Mouse (Mus musculus): Measurements from ENCODE around the gene Il1r1. TPM values are rescaled to one million over a fixed set of nuclear protein-coding genes. Genes with fewer than 3 reads are reported as not detected.

Il1r1 gene
- polyA plus RNA-seq, 1 experiment from 2014 or later, result 0.51 TPM

- Histone ChIP-seq H3K9me3 (ENCODE audit: control insufficient read depth, low read length) (no peaks in the 10 kb centered on the region), H3K4me2 (ENCODE audit: low read depth, low read length) (no peak overlapping the region), H3K36me3 (ENCODE audit: control insufficient read depth, insufficient read depth, low read length) (no peaks in the 10 kb centered on the region), H3K4me3 (ENCODE audit: low read depth, low read length) (no peak overlapping the region), H3K9ac (replicated peaks; ENCODE audit: low read depth, low read length) (no peak overlapping the region), H3K4me1 (ENCODE audit: control insufficient read depth, insufficient read depth, low read length) (no peaks in the 10 kb centered on the region), H3K27me3 (ENCODE audit: control insufficient read depth, insufficient read depth, low read length) (no peaks in the 10 kb centered on the region), H3K27ac (ENCODE audit: low read depth, low read length) (no peak overlapping the region)
- ATAC-seq (ENCODE audit: low read depth), result no peak
- 88% methylated on average over 10 of the region's 10 CpGs for WGBS
Observed at GRCm38 (mm10) chr1:40355904-40356521, 131.1 kb downstream of the Il1r1 start.

GRCm38 (mm10) chr1:40357921-40358320, 133.0 kb downstream of the Il1r1 start:
- H3K27ac ChIP-seq (ENCODE audit: low read depth, low read length), result no peak overlapping the region
- 41% methylated on average over 2 of the region's 2 CpGs for whole genome bisulfite sequencing
- H3K36me3 ChIP-seq (ENCODE audit: control insufficient read depth, insufficient read depth, low read length), result no peaks in the 10 kb centered on the region
- H3K4me1 ChIP-seq (ENCODE audit: control insufficient read depth, insufficient read depth, low read length), result no peaks in the 10 kb centered on the region
- no peaks in the 10 kb centered on the region for H3K27me3 ChIP-seq (ENCODE audit: control insufficient read depth, insufficient read depth, low read length)
- ATAC-seq (ENCODE audit: low read depth), result no peak
- H3K4me2 ChIP-seq (ENCODE audit: low read depth, low read length), result no peak overlapping the region
- H3K9me3 ChIP-seq (ENCODE audit: control insufficient read depth, low read length), result no peaks in the 10 kb centered on the region
- no peak overlapping the region for H3K9ac ChIP-seq (replicated peaks; ENCODE audit: low read depth, low read length)
- no peak overlapping the region for H3K4me3 ChIP-seq (ENCODE audit: low read depth, low read length)

GRCm38 (mm10) chr1:40358351-40358750, 133.5 kb downstream of the Il1r1 start:
- ATAC-seq (ENCODE audit: low read depth), result no peak
- H3K4me3 ChIP-seq (ENCODE audit: low read depth, low read length), result no peak overlapping the region
- no peaks in the 10 kb centered on the region for H3K27me3 ChIP-seq (ENCODE audit: control insufficient read depth, insufficient read depth, low read length)
- H3K36me3 ChIP-seq (ENCODE audit: control insufficient read depth, insufficient read depth, low read length), result no peaks in the 10 kb centered on the region
- H3K4me1 ChIP-seq (ENCODE audit: control insufficient read depth, insufficient read depth, low read length), result no peaks in the 10 kb centered on the region
- H3K9ac ChIP-seq (replicated peaks; ENCODE audit: low read depth, low read length), result no peak overlapping the region
- no peak overlapping the region for H3K27ac ChIP-seq (ENCODE audit: low read depth, low read length)
- H3K9me3 ChIP-seq (ENCODE audit: control insufficient read depth, low read length), result no peaks in the 10 kb centered on the region
- H3K4me2 ChIP-seq (ENCODE audit: low read depth, low read length), result no peak overlapping the region
- 83% methylated on average over 2 of the region's 2 CpGs for WGBS

- no peaks in the 10 kb centered on the region for H3K36me3 ChIP-seq (ENCODE audit: control insufficient read depth, insufficient read depth, low read length)
- no peaks in the 10 kb centered on the region for H3K4me1 ChIP-seq (ENCODE audit: control insufficient read depth, insufficient read depth, low read length)
- H3K27me3 ChIP-seq (ENCODE audit: control insufficient read depth, insufficient read depth, low read length), result no peaks in the 10 kb centered on the region
- ATAC-seq (ENCODE audit: low read depth), result no peak
- H3K4me2 ChIP-seq (ENCODE audit: low read depth, low read length), result no peak overlapping the region
- no peak overlapping the region for H3K27ac ChIP-seq (ENCODE audit: low read depth, low read length)
- no peaks in the 10 kb centered on the region for H3K9me3 ChIP-seq (ENCODE audit: control insufficient read depth, low read length)
- no peak overlapping the region for H3K9ac ChIP-seq (replicated peaks; ENCODE audit: low read depth, low read length)
- no peak overlapping the region for H3K4me3 ChIP-seq (ENCODE audit: low read depth, low read length)
- WGBS, result 89% methylated on average over 4 of the region's 4 CpGs
Observed at GRCm38 (mm10) chr1:40358771-40359181, 133.9 kb downstream of the Il1r1 start.

GRCm38 (mm10) chr1:40359731-40360130, 134.9 kb downstream of the Il1r1 start:
- H3K36me3 ChIP-seq (ENCODE audit: control insufficient read depth, insufficient read depth, low read length), result no peaks in the 10 kb centered on the region
- WGBS, result 63% methylated on average over 2 of the region's 2 CpGs
- H3K27ac ChIP-seq (ENCODE audit: low read depth, low read length), result no peak overlapping the region
- no peak overlapping the region for H3K4me3 ChIP-seq (ENCODE audit: low read depth, low read length)
- ATAC-seq (ENCODE audit: low read depth), result no peak
- no peak overlapping the region for H3K9ac ChIP-seq (replicated peaks; ENCODE audit: low read depth, low read length)
- no peaks in the 10 kb centered on the region for H3K9me3 ChIP-seq (ENCODE audit: control insufficient read depth, low read length)
- no peaks in the 10 kb centered on the region for H3K27me3 ChIP-seq (ENCODE audit: control insufficient read depth, insufficient read depth, low read length)
- H3K4me2 ChIP-seq (ENCODE audit: low read depth, low read length), result no peak overlapping the region
- no peaks in the 10 kb centered on the region for H3K4me1 ChIP-seq (ENCODE audit: control insufficient read depth, insufficient read depth, low read length)

GRCm38 (mm10) chr1:40360969-40361368, 136.1 kb downstream of the Il1r1 start:
- H3K9me3 ChIP-seq (ENCODE audit: control insufficient read depth, low read length), result no peaks in the 10 kb centered on the region
- no peak overlapping the region for H3K4me2 ChIP-seq (ENCODE audit: low read depth, low read length)
- ATAC-seq (ENCODE audit: low read depth), result no peak
- H3K9ac ChIP-seq (replicated peaks; ENCODE audit: low read depth, low read length), result no peak overlapping the region
- no peak overlapping the region for H3K4me3 ChIP-seq (ENCODE audit: low read depth, low read length)
- H3K4me1 ChIP-seq (ENCODE audit: control insufficient read depth, insufficient read depth, low read length), result no peaks in the 10 kb centered on the region
- H3K36me3 ChIP-seq (ENCODE audit: control insufficient read depth, insufficient read depth, low read length), result no peaks in the 10 kb centered on the region
- no peak overlapping the region for H3K27ac ChIP-seq (ENCODE audit: low read depth, low read length)
- WGBS, result 84% methylated on average over 7 of the region's 7 CpGs
- no peaks in the 10 kb centered on the region for H3K27me3 ChIP-seq (ENCODE audit: control insufficient read depth, insufficient read depth, low read length)

- Histone ChIP-seq H3K4me2 (ENCODE audit: low read depth, low read length) (no peak overlapping the region), H3K9me3 (ENCODE audit: control insufficient read depth, low read length) (no peaks in the 10 kb centered on the region), H3K27ac (ENCODE audit: low read depth, low read length) (no peak overlapping the region), H3K36me3 (ENCODE audit: control insufficient read depth, insufficient read depth, low read length) (no peaks in the 10 kb centered on the region), H3K27me3 (ENCODE audit: control insufficient read depth, insufficient read depth, low read length) (no peaks in the 10 kb centered on the region), H3K4me3 (ENCODE audit: low read depth, low read length) (no peak overlapping the region), H3K4me1 (ENCODE audit: control insufficient read depth, insufficient read depth, low read length) (no peaks in the 10 kb centered on the region), H3K9ac (replicated peaks; ENCODE audit: low read depth, low read length) (no peak overlapping the region)
- 68% methylated on average over 1 of the region's 1 CpGs for WGBS
- ATAC-seq (ENCODE audit: low read depth), result no peak
Observed at GRCm38 (mm10) chr1:40361596-40361995, 136.7 kb downstream of the Il1r1 start.

- no peak overlapping the region for H3K27ac ChIP-seq (ENCODE audit: low read depth, low read length)
- H3K9ac ChIP-seq (replicated peaks; ENCODE audit: low read depth, low read length), result no peak overlapping the region
Observed at GRCm38 (mm10) chr1:40362784-40363183, 137.9 kb downstream of the Il1r1 start.

More at GRCm38 (mm10) chr1:40362784-40363183, 137.9 kb downstream of the Il1r1 start:
- 72% methylated on average over 11 of the region's 11 CpGs for WGBS
- Histone ChIP-seq H3K27me3 (ENCODE audit: control insufficient read depth, insufficient read depth, low read length) (no peaks in the 10 kb centered on the region), H3K4me1 (ENCODE audit: control insufficient read depth, insufficient read depth, low read length) (no peaks in the 10 kb centered on the region), H3K36me3 (ENCODE audit: control insufficient read depth, insufficient read depth, low read length) (no peaks in the 10 kb centered on the region), H3K4me2 (ENCODE audit: low read depth, low read length) (no peak overlapping the region), H3K9me3 (ENCODE audit: control insufficient read depth, low read length) (no peaks in the 10 kb centered on the region), H3K4me3 (ENCODE audit: low read depth, low read length) (no peak overlapping the region)
- ATAC-seq (ENCODE audit: low read depth), result no peak

All from neural tube, embryonic 14.5 days (tissue).